Mouse (Mus musculus): Measurements from ENCODE around the gene Pofut2.
A peak's percentile ranks its signal among the peaks of the same experiment; 100 is the strongest.
"Not testable (repeated sequence)": the region's sequence is repeated elsewhere in the genome, so short reads cannot be mapped to it uniquely, and the experiment has no call there.

Gene Pofut2

DNA sequence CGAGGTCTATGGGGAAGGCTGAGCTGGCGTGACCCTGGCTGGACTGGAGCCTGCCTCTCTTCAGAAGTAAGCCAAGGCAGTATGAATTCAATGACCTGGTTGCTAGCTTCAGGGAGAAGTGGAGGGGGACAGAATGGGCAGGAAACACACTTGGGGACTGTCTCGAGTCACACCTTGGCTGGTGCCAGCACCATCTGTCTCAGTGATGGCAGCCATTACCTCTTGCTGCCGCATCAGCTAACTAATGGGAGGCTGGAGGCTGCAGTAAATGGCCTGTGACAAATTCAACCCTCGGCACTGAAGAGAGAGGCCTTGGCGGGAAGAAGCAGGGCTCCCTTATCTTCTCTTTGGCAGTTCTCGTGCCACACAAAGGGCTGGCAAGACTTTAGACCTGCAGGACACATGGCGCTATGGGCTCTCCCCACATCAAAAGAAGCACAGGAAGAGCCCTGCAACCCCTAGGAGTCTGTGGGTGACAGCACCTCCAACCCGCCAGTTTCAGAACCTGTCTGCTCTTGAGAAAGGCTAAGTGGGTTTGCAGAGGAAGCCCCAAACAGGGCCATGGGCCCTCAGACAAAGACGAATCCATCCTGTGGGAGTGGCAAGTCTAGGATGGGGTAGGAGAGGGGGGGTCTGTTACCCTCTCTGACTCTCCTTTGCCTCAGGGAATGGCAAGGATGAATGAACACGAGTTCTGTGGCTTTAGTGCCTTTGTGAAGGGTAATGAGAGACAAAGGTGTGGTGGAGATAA is 14.1 kb downstream of the Pofut2 start:
- DNase-seq = no peak

GRCm38 (mm10) chr10:77273798-77274197 is 14.8 kb downstream of the Pofut2 start:
- DNase-seq = no peak

DNA sequence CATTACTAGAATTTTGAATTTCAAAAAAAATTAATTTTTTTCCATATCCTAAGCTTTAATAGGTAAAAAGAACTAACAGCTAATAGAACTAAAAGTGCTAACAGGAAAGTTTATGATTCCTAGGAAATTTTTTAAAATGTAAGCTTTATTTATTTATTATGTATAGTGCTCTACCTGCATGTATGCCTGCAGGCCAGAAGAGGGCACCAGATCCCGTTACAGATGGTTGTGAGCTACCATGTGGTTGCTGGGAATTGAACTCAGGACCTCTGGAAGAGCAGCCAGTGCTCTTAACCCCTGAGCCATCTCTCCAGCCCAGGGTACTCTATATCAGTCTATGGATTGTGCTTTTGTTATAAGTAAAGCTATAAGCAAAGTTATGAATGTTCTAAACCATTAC is 23.1 kb downstream of the Pofut2 start:
- DNase-seq = not testable (repeated sequence)

- peak; percentile 65 for DNase-seq
Observed at GRCm38 (mm10) chr10:77282822-77283221, 23.8 kb downstream of the Pofut2 start.

DNA sequence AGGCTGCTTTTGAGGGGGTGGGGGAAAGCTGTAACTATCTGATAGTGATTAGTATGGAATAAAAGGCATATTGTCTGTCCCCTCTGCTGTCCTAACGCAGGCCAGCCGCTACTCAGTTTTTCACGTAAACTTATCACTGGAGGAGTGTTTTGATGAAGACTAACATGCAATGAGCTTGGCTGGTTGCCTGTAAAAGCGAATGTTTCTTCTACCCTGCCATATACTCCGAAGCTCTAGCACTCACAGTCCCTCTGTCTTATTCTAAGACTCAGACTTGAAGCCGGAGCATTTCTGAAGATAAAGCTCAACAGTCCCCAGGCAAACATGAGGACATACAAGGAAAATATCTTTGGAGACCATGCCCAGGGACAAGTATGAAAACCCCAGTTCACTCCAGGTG is 25.8 kb downstream of the Pofut2 start:
- no peak for DNase-seq

GRCm38 (mm10) chr10:77287626-77288025 is 28.6 kb downstream of the Pofut2 start:
- no peak for DNase-seq

DNA sequence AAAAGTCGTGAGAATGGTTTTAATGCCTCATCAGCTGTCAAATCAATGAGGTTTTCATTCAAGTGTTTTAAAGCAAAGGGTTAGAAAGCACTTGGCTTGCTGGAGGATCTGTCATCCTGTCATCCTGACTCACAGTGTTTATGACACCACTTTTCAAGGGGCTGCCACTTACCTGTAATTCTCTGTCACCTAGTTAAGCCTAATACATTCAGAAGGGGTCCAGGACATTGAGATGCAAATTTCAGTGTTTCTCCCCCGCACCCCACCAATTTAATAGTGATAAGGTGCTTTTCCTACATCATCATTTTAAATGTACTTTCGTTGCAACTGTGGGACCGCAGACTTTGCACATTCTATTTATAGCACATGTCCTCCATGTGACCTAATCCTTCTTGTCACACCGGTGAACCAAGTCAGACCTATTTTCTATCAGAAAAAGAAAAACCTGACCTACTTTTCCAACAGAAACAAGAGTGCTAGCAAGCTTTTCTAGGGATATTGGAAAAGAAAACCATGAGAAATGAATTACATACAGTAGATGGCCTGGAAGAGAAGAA is 29.7 kb downstream of the Pofut2 start:
- DNase-seq = no peak

DNA sequence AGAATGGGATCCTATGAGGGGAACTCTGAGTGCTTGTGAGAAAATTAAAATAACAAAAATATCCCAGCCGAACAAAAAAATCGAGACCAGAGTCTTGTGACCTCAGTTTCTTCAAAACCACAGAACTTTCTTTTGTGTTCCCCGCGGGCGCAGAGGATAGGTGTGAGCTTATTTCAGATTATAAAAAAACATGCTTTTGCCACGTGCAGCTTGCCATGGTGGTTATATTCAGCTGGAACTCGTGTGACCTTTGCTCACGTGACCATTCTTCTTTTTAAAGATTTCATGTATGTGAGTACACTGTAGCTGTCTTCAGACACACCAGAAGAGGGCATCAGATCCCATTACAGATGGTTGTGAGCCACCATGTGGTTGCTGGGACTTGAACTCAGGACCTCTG is 30.5 kb downstream of the Pofut2 start:
- DNase-seq = no peak

GRCm38 (mm10) chr10:77290624-77291366 is 31.8 kb downstream of the Pofut2 start:
- DNase-seq = no peak

DNA sequence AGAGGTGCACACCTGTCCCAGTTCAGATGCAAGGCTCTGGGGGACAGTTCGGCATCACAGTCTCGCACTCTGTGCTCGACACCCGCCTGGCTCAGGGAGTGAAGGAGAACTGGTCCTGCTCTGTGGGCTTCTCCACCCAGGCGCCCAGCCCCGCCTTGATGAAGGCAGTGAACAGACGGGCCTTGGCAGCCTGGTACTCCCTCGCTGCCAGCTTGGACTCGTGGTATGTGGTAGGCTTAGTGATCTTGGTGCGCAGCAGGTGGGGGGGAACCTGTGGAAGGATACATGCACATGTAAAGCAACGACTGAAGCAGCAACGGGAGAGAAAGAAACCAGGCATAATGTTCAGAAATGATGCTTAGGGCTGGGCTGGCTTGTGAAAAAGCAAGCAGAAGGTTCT is 35.7 kb downstream of the Pofut2 start:
- no peak for DNase-seq

GRCm38 (mm10) chr10:77298621-77299020 is 39.6 kb downstream of the Pofut2 start:
- no peak for DNase-seq

DNA sequence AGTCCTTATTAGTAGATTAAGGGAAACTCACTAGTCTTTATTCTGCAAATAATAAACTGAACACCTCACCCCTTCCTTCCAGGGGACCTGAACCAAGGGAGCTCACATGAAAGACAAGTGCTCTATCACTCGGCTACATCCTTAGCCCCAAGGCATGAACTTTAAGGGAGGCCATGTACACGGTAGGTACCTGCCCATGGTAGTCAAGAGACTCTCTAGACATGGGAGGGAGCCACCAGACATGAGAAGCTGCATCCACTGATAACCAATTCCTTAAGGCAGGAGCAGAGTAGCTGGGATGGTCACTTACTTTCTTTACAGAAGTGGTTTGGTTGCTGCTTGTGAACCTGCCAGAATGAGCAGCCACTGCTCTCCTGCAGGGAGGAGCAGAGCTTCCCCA is 40.2 kb downstream of the Pofut2 start:
- DNase-seq = no peak

GRCm38 (mm10) chr10:77300237-77300933 is 41.4 kb downstream of the Pofut2 start:
- no peak for DNase-seq

DNA sequence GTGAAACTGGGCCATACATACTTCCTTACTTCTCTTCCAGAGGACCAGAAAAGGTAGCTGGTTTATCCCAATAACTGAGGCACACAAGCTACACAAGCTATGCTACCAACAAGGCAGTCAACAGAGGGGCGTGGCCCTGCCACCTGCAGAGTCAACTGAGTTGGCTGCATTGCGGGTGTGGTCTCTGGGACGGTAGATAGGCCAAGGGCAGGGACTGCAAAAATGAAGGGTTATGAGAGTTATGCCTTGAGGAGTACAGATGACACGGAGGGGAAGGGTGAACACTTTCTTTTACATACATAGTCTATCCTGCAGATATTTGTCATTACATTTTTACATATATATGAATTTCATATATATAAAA is 41.9 kb downstream of the Pofut2 start:
- DNase-seq = no peak

DNA sequence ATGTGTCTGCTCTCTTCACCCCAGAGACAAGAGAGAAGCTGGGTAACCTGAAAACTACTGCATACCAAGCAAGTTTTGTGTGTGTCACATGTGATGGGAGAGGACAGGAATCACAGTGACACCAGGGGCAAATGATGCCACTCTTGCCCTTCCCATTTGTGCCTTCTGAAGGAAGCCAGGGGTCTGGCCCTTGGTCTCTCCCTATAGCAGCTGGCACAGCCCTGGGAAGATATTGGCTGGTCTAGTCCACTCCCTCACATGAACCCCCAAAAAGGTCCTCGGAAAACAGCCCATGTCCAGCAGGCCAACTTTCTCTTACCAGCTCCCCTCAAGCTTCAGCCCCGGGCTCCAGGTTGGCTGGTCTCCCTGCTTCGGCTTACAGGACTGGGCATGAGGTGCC is 45.3 kb downstream of the Pofut2 start:
- DNase-seq = no peak

DNA sequence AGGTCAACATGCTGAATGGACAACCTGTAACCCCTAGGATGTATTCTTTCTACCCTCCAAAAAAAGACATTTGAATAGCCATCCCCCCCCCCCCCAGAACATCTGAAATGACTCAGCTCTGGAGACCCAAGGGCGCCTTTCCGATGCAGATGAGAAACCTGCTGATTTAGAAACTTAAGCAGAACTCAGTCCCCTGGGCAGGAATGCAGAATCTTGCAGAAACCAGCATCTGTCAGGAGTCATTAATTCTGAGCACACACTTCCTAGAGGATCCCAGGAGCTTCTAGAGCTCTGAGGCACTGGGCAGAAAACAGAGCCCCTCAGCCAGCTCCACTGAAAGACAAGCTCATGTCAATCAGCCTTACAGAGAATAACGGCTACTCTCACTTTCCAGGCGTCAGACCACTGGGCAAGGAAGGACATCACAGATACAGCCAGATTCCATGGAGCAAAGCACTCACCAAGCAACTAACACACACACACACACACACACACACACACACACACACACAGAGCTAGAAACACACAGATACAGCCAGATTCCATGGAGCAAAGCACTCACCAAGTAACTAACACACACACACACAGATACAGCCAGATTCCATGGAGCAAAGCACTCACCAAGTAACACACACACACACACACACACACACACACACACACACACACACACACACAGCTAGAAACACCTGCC is 46.0 kb downstream of the Pofut2 start:
- no peak for DNase-seq

GRCm38 (mm10) chr10:77305766-77306165 is 46.7 kb downstream of the Pofut2 start:
- DNase-seq = no peak

GRCm38 (mm10) chr10:77308978-77309377 is 50.0 kb downstream of the Pofut2 start:
- no peak for DNase-seq

DNA sequence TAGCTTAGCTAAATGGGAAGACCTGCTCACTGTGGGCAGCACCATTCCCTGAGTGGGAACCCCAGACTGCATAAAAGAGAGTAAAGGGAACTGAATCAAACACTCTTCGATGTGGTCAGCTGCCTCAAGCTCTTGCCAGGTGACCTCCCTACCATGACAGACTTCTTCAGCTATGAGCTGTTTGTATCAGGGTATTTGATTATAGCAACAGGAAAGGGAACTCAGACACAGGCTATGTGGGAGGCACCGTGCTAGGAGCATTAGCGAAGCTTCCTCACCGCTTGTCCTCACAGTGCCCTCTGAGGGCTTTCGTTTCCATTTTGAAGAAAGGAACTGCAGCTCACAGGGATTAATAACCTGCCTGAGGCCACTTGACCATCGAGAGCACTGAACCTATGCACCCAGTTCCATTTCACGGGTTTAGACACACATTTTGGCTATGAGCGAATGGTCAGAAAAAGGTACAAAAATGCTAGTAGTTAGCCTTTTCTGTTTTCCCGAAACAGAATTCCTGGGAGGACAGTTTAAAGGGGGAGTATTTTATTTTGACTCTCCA is 55.8 kb downstream of the Pofut2 start:
- no peak for DNase-seq

DNA sequence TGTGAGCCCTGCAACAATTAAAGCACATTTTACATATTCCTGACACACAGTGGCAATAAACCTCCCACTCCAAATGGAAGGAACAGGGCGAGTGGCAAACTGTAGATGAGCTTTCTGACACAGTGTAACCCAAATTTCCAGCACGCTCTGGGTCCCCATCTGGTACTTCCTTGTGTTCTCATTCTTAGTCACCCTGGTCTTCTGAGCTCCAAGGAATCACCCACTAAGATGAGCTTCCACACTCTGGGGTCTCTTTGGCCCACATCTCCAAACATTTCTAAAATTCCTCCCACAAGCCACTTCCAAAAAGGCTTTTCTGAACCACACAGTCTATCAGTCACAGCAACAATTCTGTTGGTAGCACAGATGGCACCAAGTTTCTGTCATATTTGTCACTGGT is 56.7 kb downstream of the Pofut2 start:
- no peak for DNase-seq

All from thymus, postnatal 25 days (tissue).